Mouse (Mus musculus) thymus, adult 2 months (tissue): ENCODE data around the gene Rhox4g. TPM values are rescaled to one million over a fixed set of nuclear protein-coding genes. Genes with fewer than 3 reads are reported as not detected.
"Not testable (repeated sequence)": the region's sequence is repeated elsewhere in the genome, so short reads cannot be mapped to it uniquely, and the experiment has no call there.

ENCODE experiments used
- DNase-seq: peaks from one replicate; pipeline ENCODE4 v3.0.0; 2021
- H3K27ac ChIP-seq: fragments of 200-500 bp; 2 replicates; pipeline ENCODE4 v1.5.1; 2012; ENCODE audit warnings: low read length, control low read depth; ENCODE audit not compliant: control insufficient read depth, insufficient read depth
- H3K27me3 ChIP-seq: fragments of 200-500 bp; 2 replicates; pipeline ENCODE4 v1.6.1; 2012; ENCODE audit warnings: mild to moderate bottlenecking, low read length, moderate library complexity, mixed read lengths; ENCODE audit not compliant: control insufficient read depth, insufficient read depth
- H3K36me3 ChIP-seq: fragments of 200-500 bp; 2 replicates; pipeline ENCODE4 v1.6.1; 2012; ENCODE audit warnings: mild to moderate bottlenecking, low read length, moderate library complexity; ENCODE audit not compliant: control insufficient read depth, insufficient read depth
- H3K4me1 ChIP-seq: fragments of 200-500 bp; replicated peaks from 2 replicates; pipeline ENCODE4 v1.6.1; 2012; ENCODE audit warnings: low read length; ENCODE audit not compliant: control insufficient read depth, insufficient read depth
- H3K4me3 ChIP-seq: fragments of 200-500 bp; 2 replicates; pipeline ENCODE4 v1.5.1; 2012; ENCODE audit warnings: mild to moderate bottlenecking, low read length, control low read depth, moderate library complexity; ENCODE audit not compliant: control insufficient read depth, insufficient read depth
- CTCF ChIP-seq: fragments of 200-500 bp; IDR thresholded peaks from 2 replicates; pipeline ENCODE4 v1.5.1; 2012; ENCODE audit warnings: mild to moderate bottlenecking, control low read depth, low read length, moderate library complexity, borderline replicate concordance; ENCODE audit not compliant: control insufficient read depth, poor library complexity, insufficient read depth; ENCODE audit errors: extremely low read depth
- POLR2A ChIP-seq: fragments of 200-500 bp; IDR thresholded peaks from 2 replicates; pipeline ENCODE4 v1.6.1; 2012; ENCODE audit warnings: mild to moderate bottlenecking, low read length, control low read depth, moderate library complexity; ENCODE audit not compliant: control insufficient read depth, poor library complexity, insufficient read depth; ENCODE audit errors: extremely low read depth
- WGBS: fragments of 180-500 bp; shearing (Covaris S2); methylation state at CpG from one replicate; pipeline ENCODE4 v1.1.7; 2018; 5-methylcytosine and 5-hydroxymethylcytosine counted together
- polyA plus RNA-seq: library from polyadenylated mRNA; depleted of rRNA; stranded (reverse); fragments of >200 nt; gene quantifications from 2 replicates; pipeline ENCODE4 v1.2.3, GENCODE M21; 2012; rRNA removed

The Rhox4g gene
- polyA plus RNA-seq, result not detected in 2 replicates

DNA sequence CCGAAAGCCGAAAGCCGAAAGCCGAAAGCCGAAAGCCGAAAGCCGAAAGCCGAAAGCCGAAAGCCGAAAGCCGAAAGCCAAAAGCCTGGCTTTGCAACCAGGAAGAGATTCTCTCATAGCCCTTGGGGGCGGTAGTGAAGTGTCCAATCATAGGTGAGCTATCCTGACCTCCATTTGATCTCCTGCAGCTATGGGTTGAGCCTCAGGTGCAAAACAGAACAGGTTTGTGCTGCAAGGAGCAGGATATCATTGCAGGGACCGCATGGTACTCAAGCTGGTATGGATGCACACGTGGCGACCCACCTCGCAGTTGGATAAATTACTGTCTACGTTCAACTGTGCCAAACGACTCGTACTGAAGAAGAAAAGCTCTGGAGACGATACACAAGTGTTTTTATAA is at the start of gene Rhox4g:
TSS of gene Rhox4g (minus strand) at position 101 of the 400 bp plus-strand sequence.
- not testable (repeated sequence) for H3K27ac ChIP-seq, H3K4me1 ChIP-seq, H3K36me3 ChIP-seq, H3K4me3 ChIP-seq, DNase-seq, H3K27me3 ChIP-seq
- 94% methylated on average over 18 of the region's 20 CpGs for WGBS

DNA sequence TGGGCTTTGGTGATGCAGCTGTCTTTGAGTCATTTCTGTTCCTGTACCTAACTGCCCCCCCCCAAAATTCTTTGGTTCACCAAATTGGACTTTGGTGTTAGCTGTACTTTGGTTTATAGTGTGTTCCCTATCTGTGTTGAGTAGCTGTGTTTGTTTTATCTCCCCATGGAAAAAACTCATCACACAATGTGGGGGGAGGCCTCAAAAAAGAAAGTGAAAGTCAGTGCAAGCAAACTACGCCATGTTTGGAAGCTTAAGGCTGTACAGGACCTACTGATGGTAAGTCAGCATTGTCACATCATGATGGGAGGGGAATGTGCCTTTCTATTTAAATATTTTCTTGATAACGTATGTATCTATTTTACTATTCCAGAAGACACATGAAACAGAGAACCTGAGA is 41.1 kb upstream of the Rhox4g start:
- DNase-seq, result no peak
- H3K27ac ChIP-seq, result no peak overlapping the region
- 89% methylated on average over 2 of the region's 2 CpGs for WGBS
- no peak overlapping the region for H3K4me3 ChIP-seq
- no peaks in the 10 kb centered on the region for H3K27me3 ChIP-seq
- H3K36me3 ChIP-seq, result no peaks in the 10 kb centered on the region
- H3K4me1 ChIP-seq, result no peaks in the 10 kb centered on the region
- TF ChIP-seq POLR2A (no peak), CTCF (no peak)

DNA sequence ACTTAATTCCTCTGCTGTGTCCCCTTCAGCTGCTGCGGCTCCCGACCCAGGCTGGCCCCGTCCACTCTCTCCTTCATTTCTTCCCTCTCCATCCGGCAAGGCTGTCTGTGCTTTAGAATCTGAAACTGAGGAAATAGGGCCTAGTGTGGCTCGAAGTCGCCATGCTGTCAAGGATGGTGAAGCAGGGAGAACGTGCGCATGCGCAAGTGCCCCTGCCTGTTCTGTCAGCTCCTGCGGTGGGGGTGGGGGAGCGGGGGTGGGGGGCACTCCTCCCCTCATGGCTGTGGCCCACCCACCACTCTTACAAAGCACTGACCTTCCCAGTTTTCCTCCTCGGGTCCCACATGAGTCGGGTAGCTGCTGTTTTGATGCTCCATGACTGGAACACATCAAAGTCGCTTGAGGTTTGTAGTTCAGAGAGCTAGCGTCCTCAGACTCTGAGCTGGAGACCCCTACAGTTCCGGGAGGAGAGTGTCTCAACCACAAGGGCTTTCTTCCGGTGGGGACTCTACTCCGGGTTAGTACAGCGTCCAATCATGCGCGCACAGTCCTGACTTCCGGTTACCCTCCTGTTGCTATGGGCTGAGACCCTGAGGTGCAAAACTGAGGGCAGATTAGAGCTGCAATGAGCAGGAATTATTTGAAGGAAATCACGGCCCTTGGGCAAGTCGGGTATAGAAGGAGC is 32.0 kb upstream of the Rhox4g start:
- no peaks in the 10 kb centered on the region for H3K27me3 ChIP-seq
- H3K4me3 ChIP-seq, result no peak overlapping the region
- 89% methylated on average over 24 of the region's 24 CpGs for WGBS
- no peak for DNase-seq
- no peak overlapping the region for H3K27ac ChIP-seq
- no peaks in the 10 kb centered on the region for H3K4me1 ChIP-seq
- H3K36me3 ChIP-seq, result no peaks in the 10 kb centered on the region
- TF ChIP-seq POLR2A, result no peak
- TF ChIP-seq CTCF, result no peak

DNA sequence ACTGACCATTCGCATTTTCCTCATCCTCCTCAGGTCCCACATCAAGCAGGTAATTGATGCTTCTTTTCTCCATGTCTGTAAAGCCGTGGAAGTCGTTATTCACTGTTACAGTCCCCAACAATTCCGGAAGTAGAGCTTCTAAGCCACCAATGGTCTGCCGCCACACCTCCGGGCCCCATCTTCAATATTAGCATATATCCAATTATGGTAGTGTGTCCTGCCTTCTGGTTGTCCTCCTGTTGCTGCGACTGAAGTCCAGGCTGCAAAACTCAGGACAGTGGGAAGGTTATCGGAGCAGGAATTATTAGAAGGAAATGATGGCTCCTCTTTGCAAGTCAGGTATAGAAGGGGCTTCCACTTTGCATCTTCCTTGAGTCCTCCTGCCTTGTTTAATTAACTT is 22.1 kb upstream of the Rhox4g start, which contains the start of gene Rhox2h:
TSS of gene Rhox2h (minus strand) at position 101 of the 400 bp plus-strand sequence.
- H3K27me3 ChIP-seq, H3K4me3 ChIP-seq, DNase-seq, H3K4me1 ChIP-seq, H3K27ac ChIP-seq, H3K36me3 ChIP-seq: not testable (repeated sequence)
- WGBS, result 91% methylated on average over 8 of the region's 8 CpGs

DNA sequence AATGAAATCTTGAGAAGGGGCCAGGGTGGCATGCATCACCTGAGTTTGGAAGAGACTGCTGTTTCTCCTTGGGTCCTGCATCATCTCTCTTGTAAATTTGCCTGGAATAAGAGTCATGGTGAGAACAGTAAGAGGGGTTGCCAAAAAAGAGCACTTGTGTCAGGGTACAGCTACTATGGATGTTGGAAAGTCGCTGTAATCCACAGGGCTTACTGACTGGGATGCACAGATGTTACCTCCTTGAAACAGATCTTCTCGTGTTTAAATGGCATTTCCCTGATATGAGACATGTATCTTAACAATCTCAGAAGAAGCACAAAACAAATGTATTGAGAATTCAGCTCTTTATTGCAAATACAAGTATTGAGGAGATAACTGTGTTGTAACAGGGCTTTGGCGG is 17.5 kb upstream of the Rhox4g start, which contains the start of gene Rhox3h:
TSS of gene Rhox3h (minus strand) at position 101 of the 400 bp plus-strand sequence.
- H3K36me3 ChIP-seq, H3K27ac ChIP-seq, DNase-seq, H3K27me3 ChIP-seq, H3K4me1 ChIP-seq, H3K4me3 ChIP-seq: not testable (repeated sequence)
- WGBS, result 100% methylated on average over 1 of the region's 3 CpGs

DNA sequence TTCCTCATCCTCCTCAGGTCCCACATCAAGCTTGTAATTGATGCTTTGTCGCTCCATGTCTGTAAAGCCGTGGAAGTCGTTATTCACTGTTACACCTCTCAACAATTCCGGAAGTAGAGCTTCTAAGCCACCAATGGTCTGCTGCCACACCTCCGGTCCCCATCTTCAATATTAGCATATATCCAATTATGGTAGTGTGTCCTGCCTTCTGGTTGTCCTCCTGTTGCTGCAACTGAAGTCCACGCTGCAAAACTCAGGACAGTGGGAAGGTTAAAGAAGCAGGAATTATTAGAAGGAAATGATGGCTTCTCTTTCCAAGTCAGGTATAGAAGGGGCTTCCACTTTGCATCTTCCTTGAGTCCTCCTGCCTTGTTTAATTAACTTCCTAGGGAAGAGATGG is 7.8 kb downstream of the Rhox4g start, which contains the start of gene Rhox2g:
TSS of gene Rhox2g (minus strand) at position 101 of the 400 bp plus-strand sequence.
- not testable (repeated sequence) for H3K27ac ChIP-seq, H3K27me3 ChIP-seq, H3K4me3 ChIP-seq, H3K36me3 ChIP-seq, DNase-seq, H3K4me1 ChIP-seq
- WGBS, result 94% methylated on average over 6 of the region's 6 CpGs

DNA sequence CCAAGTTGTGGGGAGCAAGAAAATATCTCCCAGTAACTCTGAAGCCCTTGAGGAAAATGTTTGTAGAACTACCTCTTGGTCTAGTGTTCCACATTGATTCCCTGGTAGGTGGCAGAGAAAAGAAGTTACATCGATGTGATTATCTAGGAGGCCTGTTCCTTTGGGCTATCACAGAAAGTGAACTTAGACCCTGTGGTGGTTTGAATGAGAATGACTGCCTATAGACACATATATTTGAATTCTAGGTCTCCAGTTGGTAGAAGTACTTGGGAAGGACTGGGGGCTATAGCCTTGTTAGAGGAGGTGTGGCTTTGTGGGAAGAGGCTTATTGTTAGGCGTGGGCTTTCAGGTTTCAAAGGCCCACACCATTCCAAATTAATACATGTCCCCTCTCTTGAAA is 22.6 kb downstream of the Rhox4g start, which contains the start of gene Rhox3g:
TSS of gene Rhox3g (minus strand) at position 101 of the 400 bp plus-strand sequence.
- not testable (repeated sequence) for H3K27ac ChIP-seq, H3K4me1 ChIP-seq, H3K36me3 ChIP-seq, H3K27me3 ChIP-seq, DNase-seq, H3K4me3 ChIP-seq
- 93% methylated on average over 2 of the region's 2 CpGs for WGBS

DNA sequence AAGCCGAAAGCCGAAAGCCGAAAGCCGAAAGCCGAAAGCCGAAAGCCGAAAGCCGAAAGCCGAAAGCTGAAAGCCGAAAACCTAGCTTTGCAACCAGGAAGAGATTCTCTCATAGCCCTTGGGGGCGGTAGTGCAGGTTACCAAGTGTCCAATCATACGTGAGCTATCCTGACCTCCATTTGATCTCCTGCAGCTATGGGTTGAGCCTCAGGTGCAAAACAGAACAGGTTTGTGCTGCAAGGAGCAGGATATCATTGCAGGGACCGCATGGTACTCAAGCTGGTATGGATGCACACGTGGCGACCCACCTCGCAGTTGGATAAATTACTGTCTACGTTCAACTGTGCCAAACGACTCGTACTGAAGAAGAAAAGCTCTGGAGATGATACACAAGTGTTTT is 43.5 kb downstream of the Rhox4g start, which contains the start of gene Rhox4f:
TSS of gene Rhox4f (minus strand) at position 101 of the 400 bp plus-strand sequence.
- H3K4me3 ChIP-seq, H3K27ac ChIP-seq, H3K36me3 ChIP-seq, H3K27me3 ChIP-seq, H3K4me1 ChIP-seq, DNase-seq: not testable (repeated sequence)
- WGBS, result 99% methylated on average over 15 of the region's 19 CpGs

Other genes with a start within 250 kb of the Rhox4g start
- gene Rhox2b, start 239.3 kb downstream of the Rhox4g start, polyA plus RNA-seq, result not detected in 2 replicates
- 0.48 and 0.54 TPM in 2 replicates for gene Rhox4b, start 218.8 kb downstream of the Rhox4g start, polyA plus RNA-seq
- gene Rhox2c, start 197.6 kb downstream of the Rhox4g start, polyA plus RNA-seq, result not detected in 2 replicates
- not detected in 2 replicates for gene Rhox3c, start 192.7 kb downstream of the Rhox4g start, polyA plus RNA-seq
- gene Rhox4c, start 171.0 kb downstream of the Rhox4g start, polyA plus RNA-seq, result not detected in 2 replicates
- not detected in 2 replicates for gene Rhox2d, start 157.9 kb downstream of the Rhox4g start, polyA plus RNA-seq
- gene Rhox4d, start 137.0 kb downstream of the Rhox4g start, polyA plus RNA-seq, result not detected in 2 replicates
- gene Rhox2e, start 120.9 kb downstream of the Rhox4g start, polyA plus RNA-seq, result not detected in 2 replicates
- gene Rhox3e, start 109.3 kb downstream of the Rhox4g start, polyA plus RNA-seq, result not detected in 2 replicates
- not detected in 2 replicates for gene Rhox4e, start 93.9 kb downstream of the Rhox4g start, polyA plus RNA-seq
- not detected in 2 replicates for gene Rhox2f, start 79.9 kb downstream of the Rhox4g start, polyA plus RNA-seq
- not detected in 2 replicates for gene Rhox3f, start 70.3 kb downstream of the Rhox4g start, polyA plus RNA-seq
- gene Rhox4f, start 43.6 kb downstream of the Rhox4g start, polyA plus RNA-seq, result not detected in 2 replicates
- not detected in 2 replicates for gene Rhox3g, start 22.7 kb downstream of the Rhox4g start, polyA plus RNA-seq
- not detected in 2 replicates for gene Rhox2g, start 7.9 kb downstream of the Rhox4g start, polyA plus RNA-seq
- gene Rhox3h, start 17.4 kb upstream of the Rhox4g start, polyA plus RNA-seq, result not detected in 2 replicates
- gene Rhox2h, start 21.9 kb upstream of the Rhox4g start, polyA plus RNA-seq, result not detected in 2 replicates
- not detected in 2 replicates for gene Rhox5, start 153.5 kb upstream of the Rhox4g start, polyA plus RNA-seq
- 0.13 TPM in 1 of 2 replicates, not detected in the other for gene Rhox6, start 175.6 kb upstream of the Rhox4g start, polyA plus RNA-seq
- gene Rhox7a, start 180.4 kb upstream of the Rhox4g start, polyA plus RNA-seq, result not detected in 2 replicates
- gene Rhox8, start 227.6 kb upstream of the Rhox4g start, polyA plus RNA-seq, result not detected in 2 replicates
- not detected in 2 replicates for gene Rhox7b, start 245.9 kb upstream of the Rhox4g start, polyA plus RNA-seq